Mouse (Mus musculus) heart, adult 2 months (tissue): ENCODE measurements around the gene Lrrfip1.

Source experiments
- CTCF ChIP-seq: fragments of 200-600 bp; IDR thresholded peaks from 2 replicates; pipeline ENCODE4 v1.8.1; 2022; ENCODE audit warnings: antibody characterized with exemption, mild to moderate bottlenecking, moderate library complexity
- EP300 ChIP-seq: fragments of 200-500 bp; IDR thresholded peaks from 2 replicates; pipeline ENCODE4 v1.6.1; 2011; ENCODE audit warnings: low read depth, low read length, control low read depth; ENCODE audit not compliant: insufficient read depth

DNA sequence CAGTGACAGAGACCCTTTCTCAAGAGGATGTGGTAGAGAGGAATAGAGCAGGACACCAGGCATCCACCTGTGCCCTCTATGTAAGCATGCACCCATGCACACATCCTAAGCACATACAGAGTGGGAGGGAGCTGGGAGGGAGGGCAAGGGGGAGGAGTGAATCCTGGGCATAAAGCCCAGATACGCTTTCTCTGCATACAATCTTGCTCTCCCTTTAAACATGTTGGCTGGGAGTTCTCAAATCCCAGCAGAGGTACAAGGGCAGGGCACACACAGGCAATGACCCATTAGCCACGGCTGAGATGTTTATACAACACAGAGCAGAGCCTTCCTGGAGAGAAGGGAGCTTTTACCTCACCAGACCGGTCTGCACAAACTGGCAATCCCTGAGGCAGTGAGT lies 35.5 kb upstream of the Lrrfip1 start:
- TF ChIP-seq EP300 (no peak), CTCF (no peak)
